Mouse (Mus musculus): Measurements from ENCODE around the gene Plod3.

GRCm38 (mm10) chr5:137009988-137010387 lies 23.2 kb downstream of the Plod3 start:
- TF ChIP-seq CTCF (IDR thresholded peaks at IDR 0.05; ENCODE audit: low read depth, low read length): peak; percentile 10; the same call in 1 of the 2 replicates
- TF ChIP-seq POLR2A (IDR thresholded peaks at IDR 0.05; ENCODE audit: extremely low read depth, insufficient read depth, low read length): no peak

Measured in liver, adult 2 months (tissue).